Mouse (Mus musculus) limb, embryonic 10.5 days (tissue): ENCODE measurements around the gene Ap3d1. TPM values are rescaled to one million over a fixed set of nuclear protein-coding genes. Genes with fewer than 3 reads are reported as not detected.

Experiments used
- DNase-seq: peaks from one replicate; pipeline ENCODE4 v3.0.0-alpha.2; 2017; ENCODE audit warnings: low spot score
- H3K27ac ChIP-seq: fragments of 300-500 bp; sonication (generic); 2 replicates; pipeline ENCODE4 v1.5.1; 2016; ENCODE audit warnings: mild to moderate bottlenecking
- H3K27me3 ChIP-seq: fragments of 300-500 bp; sonication (generic); 2 replicates; pipeline ENCODE4 v1.6.1; 2016; ENCODE audit warnings: low read depth, mild to moderate bottlenecking; ENCODE audit not compliant: poor library complexity, severe bottlenecking
- H3K36me3 ChIP-seq: fragments of 300-500 bp; sonication (generic); 2 replicates; pipeline ENCODE4 v1.6.1; 2016; ENCODE audit warnings: mild to moderate bottlenecking, moderate library complexity
- H3K4me1 ChIP-seq: fragments of 300-500 bp; sonication (generic); 2 replicates; pipeline ENCODE4 v1.6.1; 2016
- H3K4me3 ChIP-seq: fragments of 300-500 bp; sonication (generic); 2 replicates; pipeline ENCODE4 v1.5.1; 2016; ENCODE audit warnings: mild to moderate bottlenecking, moderate library complexity
- H3K9me3 ChIP-seq: fragments of 300-500 bp; sonication (generic); replicated peaks from 2 replicates; pipeline ENCODE4 v1.6.1; 2016; ENCODE audit warnings: mild to moderate bottlenecking
- WGBS: fragments of 180-500 bp; shearing (Covaris S2); methylation state at CpG from one replicate; pipeline ENCODE4 v1.1.7; 2016; 5-methylcytosine and 5-hydroxymethylcytosine counted together
- polyA plus RNA-seq: library from polyadenylated mRNA; unstranded; fragments of >200 nt; fragmentation: Nextera tagmentation; extraction: Ambion mirVana; gene quantifications from 2 replicates; pipeline ENCODE4 v1.2.1, GENCODE M21; 2016

Gene Ap3d1
- polyA plus RNA-seq, 1 experiment from 2014 or later, result 60.6 TPM

DNA sequence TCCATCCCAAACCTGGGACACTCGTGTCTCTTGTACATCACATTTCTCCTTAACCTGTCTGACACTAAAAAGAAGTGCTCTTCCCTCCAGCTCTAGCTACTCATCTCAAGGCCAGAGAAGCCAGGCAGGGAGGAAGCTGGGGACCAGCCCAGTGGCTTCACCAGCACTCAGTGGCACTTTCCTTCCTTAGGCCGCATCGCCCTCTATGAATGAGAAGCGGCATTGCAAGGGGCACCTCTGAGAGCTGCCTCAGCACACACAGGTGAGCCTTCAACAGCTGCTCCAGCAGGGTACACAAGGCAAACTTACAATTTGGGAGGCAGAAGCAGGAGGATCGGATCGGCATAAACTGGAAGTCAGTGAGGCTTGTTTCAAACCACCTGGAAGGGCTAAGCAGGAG lies 57.9 kb downstream of the Ap3d1 start:
- WGBS, result 48% methylated on average over 6 of the region's 6 CpGs
- Histone ChIP-seq H3K4me1 (peaks cover 12% of the 10 kb centered on the region), H3K27me3 (no peaks in the 10 kb centered on the region), H3K36me3 (peaks cover 54% of the 10 kb centered on the region), H3K9me3 (no peaks in the 10 kb centered on the region), H3K27ac (no peak overlapping the region), H3K4me3 (no peak overlapping the region)
- DNase-seq, result peak; percentile 54

DNA sequence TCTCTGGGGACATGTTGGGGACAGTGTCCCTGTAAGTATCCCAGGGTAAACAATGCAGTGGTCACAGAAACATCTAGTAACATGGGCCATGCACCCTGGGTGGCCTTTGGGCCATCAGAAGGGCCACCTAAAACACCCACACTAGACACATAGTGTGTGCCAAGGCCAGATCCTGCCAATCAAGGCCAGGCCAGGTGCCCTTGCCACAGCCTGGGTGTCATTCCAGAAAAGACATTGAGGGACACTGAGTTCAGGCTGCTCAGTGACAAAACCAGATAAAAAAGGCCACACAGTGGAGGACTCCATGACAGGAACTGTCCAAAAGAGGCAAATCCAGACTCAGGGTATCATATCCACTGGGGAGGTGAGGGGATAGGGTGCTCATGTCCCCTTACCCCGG lies 58.4 kb downstream of the Ap3d1 start:
- Histone ChIP-seq H3K9me3 (no peaks in the 10 kb centered on the region), H3K27ac (no peak overlapping the region), H3K4me3 (no peak overlapping the region), H3K27me3 (no peaks in the 10 kb centered on the region), H3K36me3 (peaks cover 51% of the 10 kb centered on the region), H3K4me1 (peaks cover 18% of the 10 kb centered on the region)
- 93% methylated on average over 1 of the region's 1 CpGs for WGBS
- no peak for DNase-seq

DNA sequence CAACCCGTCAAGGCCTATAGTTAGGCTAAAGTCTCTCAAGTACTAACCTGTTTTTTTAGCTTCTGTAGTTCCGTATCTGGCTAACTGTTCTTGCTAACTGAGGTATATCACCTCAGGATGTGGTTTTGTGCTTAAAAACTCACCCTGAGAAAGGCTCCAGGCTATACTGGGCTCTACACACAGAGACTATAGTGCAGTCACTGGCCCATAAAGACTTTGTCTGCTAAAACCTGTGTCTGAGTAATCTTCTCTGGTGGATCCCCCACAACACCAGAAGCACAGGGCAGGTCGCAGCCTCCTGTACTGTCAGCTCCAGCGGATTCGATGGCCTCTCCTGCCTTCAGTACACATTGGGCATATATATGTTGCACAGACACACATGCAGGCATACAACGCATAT lies 60.1 kb downstream of the Ap3d1 start:
- Histone ChIP-seq H3K27me3 (no peaks in the 10 kb centered on the region), H3K4me1 (peaks cover 34% of the 10 kb centered on the region), H3K4me3 (no peak overlapping the region), H3K27ac (no peak overlapping the region), H3K36me3 (peaks cover 39% of the 10 kb centered on the region), H3K9me3 (no peaks in the 10 kb centered on the region)
- no peak for DNase-seq
- WGBS, result 94% methylated on average over 6 of the region's 6 CpGs

- Histone ChIP-seq H3K36me3 (peaks cover 21% of the 10 kb centered on the region), H3K27me3 (no peaks in the 10 kb centered on the region), H3K4me3 (no peak overlapping the region), H3K9me3 (no peaks in the 10 kb centered on the region), H3K4me1 (peaks cover 42% of the 10 kb centered on the region), H3K27ac (0 out of 2 replicates have a peak overlapping the region, but pooled peaks have one; percentile 93)
- WGBS, result 86% methylated on average over 2 of the region's 2 CpGs
- no peak for DNase-seq
Observed at GRCm38 (mm10) chr10:80680260-80680696, 61.8 kb downstream of the Ap3d1 start.

DNA sequence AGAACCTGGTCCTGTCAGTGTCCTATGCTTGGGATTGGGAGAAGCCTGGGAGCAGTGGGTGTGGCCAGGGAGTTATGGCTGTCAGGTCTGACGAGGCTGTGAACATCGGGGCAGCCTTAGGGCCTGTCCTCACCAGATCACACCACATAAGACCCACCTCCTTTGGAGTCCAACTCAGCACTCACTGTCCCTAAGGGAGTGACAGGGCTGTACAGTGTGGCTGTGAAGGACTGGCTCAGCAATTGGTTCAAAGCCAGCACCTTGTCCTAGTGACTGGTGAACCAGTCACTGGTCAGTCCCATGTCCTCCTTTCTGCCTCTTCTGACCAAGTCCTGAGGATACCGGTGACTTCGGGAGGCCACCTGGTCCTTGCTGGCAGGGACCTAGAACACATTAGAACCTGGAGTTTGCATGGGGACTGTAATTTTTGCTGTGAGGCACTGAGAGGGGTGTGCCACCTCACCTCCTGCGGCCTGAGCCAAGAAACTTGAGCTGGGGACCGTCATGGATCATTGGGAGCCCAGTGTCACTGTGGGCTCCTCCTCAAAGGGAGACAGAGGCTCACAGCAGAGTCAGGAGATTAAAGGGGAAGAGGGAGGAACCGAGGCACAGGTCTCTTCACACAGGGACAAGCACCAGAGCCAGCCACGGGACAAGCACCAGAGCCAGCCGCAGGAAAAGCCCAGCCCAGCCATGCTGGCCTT lies 62.4 kb downstream of the Ap3d1 start:
- WGBS, result 63% methylated on average over 9 of the region's 9 CpGs
- no peaks in the 10 kb centered on the region for H3K27me3 ChIP-seq
- H3K4me1 ChIP-seq, result peaks cover 47% of the 10 kb centered on the region
- no peak for DNase-seq
- 0 out of 2 replicates have a peak overlapping the region, but pooled peaks have one; percentile 7 for H3K4me3 ChIP-seq
- H3K27ac ChIP-seq, result peak overlapping the region; percentile 93; the same call in 1 of the 2 replicates
- H3K36me3 ChIP-seq, result peaks cover 16% of the 10 kb centered on the region
- no peaks in the 10 kb centered on the region for H3K9me3 ChIP-seq

DNA sequence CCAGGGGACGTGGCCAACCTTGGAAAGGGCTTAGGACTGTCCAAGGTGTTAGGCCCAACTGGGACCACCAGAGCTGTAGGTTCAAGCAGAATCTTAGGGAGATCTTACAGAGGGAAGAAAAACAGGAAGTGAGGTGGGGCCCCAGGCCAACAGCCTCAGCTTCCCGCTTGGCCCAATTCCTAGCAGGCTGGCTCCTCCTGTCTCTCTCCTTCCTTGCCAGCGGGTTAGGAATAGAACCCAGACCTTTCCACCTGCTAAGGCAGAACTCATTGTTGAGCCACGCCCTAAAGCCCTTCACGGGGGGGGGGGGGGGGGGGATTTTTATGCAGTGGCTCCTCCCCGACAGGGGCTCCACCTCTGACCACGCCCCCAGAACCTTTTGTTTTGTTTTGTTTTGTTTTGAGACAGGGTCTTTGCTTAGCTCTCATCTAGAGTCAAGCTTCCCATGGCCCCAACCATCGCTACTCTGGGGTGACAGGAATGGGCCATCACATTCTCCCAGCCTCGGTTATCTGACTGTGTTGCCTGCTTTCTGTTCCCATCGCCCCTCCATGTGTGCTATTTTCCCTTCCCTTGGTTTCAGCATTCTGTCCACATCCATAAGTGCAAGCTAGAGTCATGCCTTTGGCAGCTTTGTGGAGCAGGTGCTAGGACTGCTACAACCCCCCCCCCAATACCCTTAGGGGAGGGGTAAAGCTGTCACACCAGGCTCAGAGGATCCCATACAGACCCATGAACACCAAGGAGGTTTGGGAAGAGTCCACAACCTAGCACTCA lies 63.3 kb downstream of the Ap3d1 start:
- 59% methylated on average over 10 of the region's 10 CpGs for WGBS
- Histone ChIP-seq H3K27me3 (no peaks in the 10 kb centered on the region), H3K36me3 (peaks cover 20% of the 10 kb centered on the region), H3K4me3 (peak overlapping the region; percentile 99), H3K27ac (peak overlapping the region; percentile 93), H3K9me3 (no peaks in the 10 kb centered on the region), H3K4me1 (peaks cover 57% of the 10 kb centered on the region)
- no peak for DNase-seq

GRCm38 (mm10) chr10:80677942-80678436 lies 64.1 kb downstream of the Ap3d1 start, which contains the start of gene Mknk2:
TSS of gene Mknk2 (minus strand) at chr10:80678112.
- 35% methylated on average over 8 of the region's 8 CpGs for WGBS
- Histone ChIP-seq H3K4me1 (peaks cover 65% of the 10 kb centered on the region), H3K4me3 (peak within 1 kb of the TSS; percentile 99), H3K27me3 (no peaks in the 10 kb centered on the region), H3K36me3 (peaks cover 20% of the 10 kb centered on the region), H3K9me3 (no peaks in the 10 kb centered on the region), H3K27ac (peak within 1 kb of the TSS; percentile 93)
- no peak for DNase-seq

- Histone ChIP-seq H3K36me3 (peaks cover 24% of the 10 kb centered on the region), H3K4me1 (peaks cover 72% of the 10 kb centered on the region), H3K9me3 (no peaks in the 10 kb centered on the region), H3K4me3 (peak overlapping the region; percentile 99), H3K27me3 (no peaks in the 10 kb centered on the region), H3K27ac (peak overlapping the region; percentile 93)
- no peak for DNase-seq
- 41% methylated on average over 9 of the region's 9 CpGs for WGBS
Observed at GRCm38 (mm10) chr10:80677128-80677875, 64.8 kb downstream of the Ap3d1 start.

DNA sequence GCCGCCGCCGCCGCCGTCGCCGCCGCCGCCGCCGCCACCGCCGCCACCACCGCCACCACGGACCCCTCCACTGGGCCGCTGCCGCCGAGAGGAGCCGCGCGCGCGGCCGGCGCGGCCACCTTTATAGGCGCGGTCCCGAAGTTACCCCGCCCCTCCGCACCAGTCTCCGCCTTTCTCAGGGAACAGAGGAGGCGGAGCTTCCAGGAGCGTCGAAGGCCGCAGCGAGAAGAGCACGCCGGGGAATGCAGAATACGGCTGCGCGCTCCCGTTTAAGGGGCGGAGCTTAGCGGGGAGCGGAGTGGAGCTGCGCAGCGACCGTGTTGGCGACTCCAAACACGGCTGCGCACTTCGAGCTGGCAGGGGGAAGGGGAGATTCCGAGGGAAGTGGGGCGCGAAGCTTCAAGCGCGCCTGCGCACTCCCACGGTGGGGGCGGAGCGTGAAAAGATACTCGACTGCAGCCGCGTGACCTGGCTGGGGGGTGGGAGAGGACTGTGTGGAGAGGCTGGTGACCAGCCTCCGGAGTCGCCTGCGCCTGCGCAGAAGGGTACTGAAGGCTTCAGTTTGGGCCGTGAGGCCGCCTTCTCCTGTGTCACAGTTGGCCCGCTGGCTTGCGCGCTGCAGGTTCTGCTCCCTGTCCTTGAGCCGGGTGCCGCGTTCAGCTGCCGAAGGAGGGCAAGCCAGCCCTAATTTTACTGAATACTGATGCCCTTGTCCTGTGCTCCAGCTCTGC lies 65.7 kb downstream of the Ap3d1 start:
- peak overlapping the region; percentile 99 for H3K4me3 ChIP-seq
- no peaks in the 10 kb centered on the region for H3K27me3 ChIP-seq
- peaks cover 33% of the 10 kb centered on the region for H3K36me3 ChIP-seq
- H3K4me1 ChIP-seq, result peaks cover 77% of the 10 kb centered on the region
- 2% methylated on average over 61 of the region's 78 CpGs for WGBS
- DNase-seq, result peak; percentile 99
- H3K27ac ChIP-seq, result peak overlapping the region; percentile 93
- no peaks in the 10 kb centered on the region for H3K9me3 ChIP-seq

GRCm38 (mm10) chr10:80675405-80676197 lies 66.5 kb downstream of the Ap3d1 start:
- Histone ChIP-seq H3K36me3 (peaks cover 41% of the 10 kb centered on the region), H3K4me3 (peak overlapping the region; percentile 99), H3K9me3 (no peaks in the 10 kb centered on the region), H3K27me3 (no peaks in the 10 kb centered on the region), H3K27ac (peak overlapping the region; percentile 93), H3K4me1 (peaks cover 77% of the 10 kb centered on the region)
- peak; percentile 58 for DNase-seq
- under 1% methylated on average over 42 of the region's 54 CpGs for WGBS

- H3K4me1 ChIP-seq, result peaks cover 72% of the 10 kb centered on the region
- peak overlapping the region; percentile 93 for H3K27ac ChIP-seq
- H3K36me3 ChIP-seq, result peaks cover 48% of the 10 kb centered on the region
- no peaks in the 10 kb centered on the region for H3K27me3 ChIP-seq
- 34% methylated on average over 6 of the region's 6 CpGs for WGBS
- no peaks in the 10 kb centered on the region for H3K9me3 ChIP-seq
- H3K4me3 ChIP-seq, result peak overlapping the region; percentile 99
- no peak for DNase-seq
Observed at GRCm38 (mm10) chr10:80674851-80675404, 67.1 kb downstream of the Ap3d1 start.
